Mouse (Mus musculus) liver, embryonic 14.5 days (tissue): Measurements from ENCODE around the gene Mrgprx1. TPM values are rescaled to one million over a fixed set of nuclear protein-coding genes. Genes with fewer than 3 reads are reported as not detected.

ENCODE experiments used
- ATAC-seq: fragments of 200-750 bp; cut with Nextera tagmentation; 2 replicates; pipeline ENCODE4 v1.8.0; 2017; ENCODE audit warnings: moderate number of reproducible peaks, mild to moderate bottlenecking, moderate library complexity; ENCODE audit not compliant: insufficient read depth
- DNase-seq, 3 experiments: peaks; one replicate each; pipeline ENCODE4 v3.0.0-alpha.2; 2012 to 2013; ENCODE audit warnings: low read depth in 3 of 3, low spot score in 3 of 3
- H3K27ac ChIP-seq: fragments of 300-500 bp; sonication (generic); 2 replicates; pipeline ENCODE4 v1.5.1; 2014; ENCODE audit warnings: moderate library complexity, mild to moderate bottlenecking, control low read depth, inconsistent platforms
- H3K27me3 ChIP-seq: fragments of 300-500 bp; sonication (generic); 2 replicates; pipeline ENCODE4 v1.6.1; 2014; ENCODE audit warnings: mild to moderate bottlenecking, low read length, moderate library complexity; ENCODE audit not compliant: control insufficient read depth, insufficient read depth
- H3K36me3 ChIP-seq: fragments of 300-500 bp; sonication (generic); replicated peaks from 2 replicates; pipeline ENCODE4 v1.6.1; 2014; ENCODE audit warnings: low read depth; ENCODE audit not compliant: control insufficient read depth, insufficient read depth
- H3K4me1 ChIP-seq, 2 experiments: fragments of 200-500 bp in 1 of 2; fragments of 300-500 bp in 1 of 2; sonication (generic) in 1 of 2; replicated peaks; 2 replicates each; pipeline ENCODE4 v1.6.1; 2012 to 2014; ENCODE audit warnings: antibody characterized with exemption in 1 of 2, inconsistent platforms in 1 of 2, low read length in 1 of 2; ENCODE audit not compliant: control insufficient read depth in 2 of 2, insufficient read depth in 2 of 2
- H3K4me2 ChIP-seq: fragments of 300-500 bp; sonication (generic); 2 replicates; pipeline ENCODE4 v1.6.1; 2014; ENCODE audit warnings: low read depth, mild to moderate bottlenecking, control low read depth, moderate library complexity
- H3K4me3 ChIP-seq, 2 experiments: fragments of 200-500 bp in 1 of 2; fragments of 300-500 bp in 1 of 2; sonication (generic) in 1 of 2; 2 replicates each; pipeline ENCODE4 v1.5.1; 2012 to 2014; ENCODE audit warnings: low read depth in 2 of 2, low read length in 2 of 2, mild to moderate bottlenecking in 2 of 2, control low read depth in 1 of 2, inconsistent platforms in 1 of 2, moderate library complexity in 1 of 2; ENCODE audit not compliant: insufficient read depth in 1 of 2
- H3K9ac ChIP-seq: fragments of 300-500 bp; sonication (generic); replicated peaks from 2 replicates; pipeline ENCODE4 v1.6.1; 2014; ENCODE audit warnings: mild to moderate bottlenecking, control low read depth, moderate library complexity
- H3K9me3 ChIP-seq: fragments of 300-500 bp; sonication (generic); 2 replicates; pipeline ENCODE4 v1.6.1; 2016; ENCODE audit warnings: low read length, mixed read lengths; ENCODE audit not compliant: control insufficient read depth
- CTCF ChIP-seq: IDR thresholded peaks from 2 replicates; pipeline ENCODE4 v1.5.1; 2016; ENCODE audit warnings: antibody characterized with exemption, low read depth, control low read depth
- EP300 ChIP-seq: IDR thresholded peaks from 2 replicates; pipeline ENCODE4 v1.6.1; 2016; ENCODE audit warnings: antibody characterized with exemption, low read depth
- WGBS: fragments of 180-500 bp; shearing (Covaris S2); extraction: QIAGEN DNeasy Blood & Tissue Kit; methylation state at CpG from one replicate; pipeline ENCODE4 v1.1.7; 2014; ENCODE audit not compliant: insufficient replicate concordance; 5-methylcytosine and 5-hydroxymethylcytosine counted together
- polyA plus RNA-seq, 2 experiments: library from polyadenylated mRNA; depleted of rRNA in 1 of 2; stranded (reverse) in 1 of 2; unstranded in 1 of 2; fragments of >200 nt; fragmentation: Nextera tagmentation in 1 of 2; extraction: Ambion mirVana in 1 of 2; gene quantifications; 2 replicates each; pipeline versions ENCODE4 v1.2.1 to v1.2.3; 2012 to 2014

Mrgprx1 gene
- polyA plus RNA-seq (2012; rRNA removed) (not detected in 2 replicates), polyA plus RNA-seq (2014; fragmentation: Nextera tagmentation; extraction: Ambion mirVana) (not detected in 2 replicates)

- Histone ChIP-seq H3K4me2 (no peak within 1 kb of the TSS), H3K27ac (no peak within 1 kb of the TSS), H3K4me3 (no peak within 1 kb of the TSS), H3K9me3 (no peaks in the 10 kb centered on the region), H3K27me3 (no peaks in the 10 kb centered on the region), H3K36me3 (no peaks in the 10 kb centered on the region), H3K9ac (no peak within 1 kb of the TSS), H3K4me1 (no peaks in the 10 kb centered on the region)
- 56% methylated on average over 3 of the region's 3 CpGs for WGBS
- no peak for ATAC-seq
- no peak for TF ChIP-seq EP300
- no peak for TF ChIP-seq CTCF
- DNase-seq: no peak
Measured at GRCm38 (mm10) chr7:48027497-48027896, at the start of gene Mrgprx1. TSS of gene Mrgprx1 (minus strand) at chr7:48027597.

GRCm38 (mm10) chr7:48075521-48075920, 48.1 kb upstream of the Mrgprx1 start:
- no peaks in the 10 kb centered on the region for H3K36me3 ChIP-seq
- TF ChIP-seq CTCF (no peak), EP300 (no peak)
- H3K27me3 ChIP-seq: no peaks in the 10 kb centered on the region
- no peak overlapping the region for H3K9ac ChIP-seq
- no peaks in the 10 kb centered on the region for H3K9me3 ChIP-seq
- DNase-seq (no peak), ATAC-seq (no peak)
- H3K4me2 ChIP-seq: no peak overlapping the region
- no peak overlapping the region for H3K4me3 ChIP-seq
- no peaks in the 10 kb centered on the region for H3K4me1 ChIP-seq
- no peak overlapping the region for H3K27ac ChIP-seq

- H3K9me3 ChIP-seq: no peaks in the 10 kb centered on the region
- no peaks in the 10 kb centered on the region for H3K36me3 ChIP-seq
- peak in 2 of 3 experiments; percentile 1 to 3 for DNase-seq
- ATAC-seq: peak; percentile 67; the same call in 1 of the 2 replicates
- no peak overlapping the region for H3K4me2 ChIP-seq
- H3K9ac ChIP-seq: no peak overlapping the region
- no peak overlapping the region for H3K27ac ChIP-seq
- no peak for TF ChIP-seq CTCF
- TF ChIP-seq EP300: peak; percentile 60; the same call in 1 of the 2 replicates
- H3K4me3 ChIP-seq: no peak overlapping the region
- H3K4me1 ChIP-seq: peaks cover 0 to 4% of the 10 kb centered on the region in 2 experiments; a peak in 1 of 4 replicates
- no peaks in the 10 kb centered on the region for H3K27me3 ChIP-seq
- WGBS: 31% methylated on average over 4 of the region's 4 CpGs
Measured at GRCm38 (mm10) chr7:48046475-48047185, 19.2 kb upstream of the Mrgprx1 start.

- no peaks in the 10 kb centered on the region for H3K36me3 ChIP-seq
- no peak for DNase-seq
- H3K27me3 ChIP-seq: no peaks in the 10 kb centered on the region
- H3K4me2 ChIP-seq: no peak overlapping the region
- no peak overlapping the region for H3K9ac ChIP-seq
- H3K4me1 ChIP-seq: peaks cover 0 to 4% of the 10 kb centered on the region in 2 experiments; a peak in 1 of 4 replicates
- TF ChIP-seq EP300 (no peak), CTCF (no peak)
- no peak for ATAC-seq
- 19% methylated on average over 1 of the region's 1 CpGs for WGBS
- H3K27ac ChIP-seq: no peak overlapping the region
- no peak overlapping the region for H3K4me3 ChIP-seq
- no peaks in the 10 kb centered on the region for H3K9me3 ChIP-seq
Measured at GRCm38 (mm10) chr7:48044046-48044445, 16.6 kb upstream of the Mrgprx1 start.

- no peak overlapping the region for H3K27ac ChIP-seq
- H3K4me2 ChIP-seq: no peak overlapping the region
- no peaks in the 10 kb centered on the region for H3K36me3 ChIP-seq
- TF ChIP-seq EP300: no peak
- peak; percentile 10; the same call in 1 of the 2 replicates for TF ChIP-seq CTCF
- 39% methylated on average over 2 of the region's 2 CpGs for WGBS
- ATAC-seq (no peak), DNase-seq (no peak)
- no peaks in the 10 kb centered on the region for H3K27me3 ChIP-seq
- H3K4me3 ChIP-seq: no peak overlapping the region
- no peaks in the 10 kb centered on the region for H3K9me3 ChIP-seq
- no peak overlapping the region for H3K9ac ChIP-seq
- no peaks in the 10 kb centered on the region for H3K4me1 ChIP-seq
Measured at GRCm38 (mm10) chr7:48017874-48018273, 9.5 kb downstream of the Mrgprx1 start.
